Mouse (Mus musculus) spleen, postnatal 14 days (tissue): ENCODE data around the gene AC140267.1.

ENCODE experiments used
- DNase-seq, 2 experiments: peaks; one replicate each; pipeline ENCODE4 v3.0.0; 2021 to 2022; ENCODE audit warnings: low spot score in 2 of 2

AC140267.1 gene

GRCm38 (mm10) chr15:80263610-80264575, 28.3 kb downstream of the AC140267.1 start, which contains the start of gene Rps19bp1:
Gene Rps19bp1 (minus strand): TSS chr15:80264315.
- peak; percentile 81 to 87 for DNase-seq

- DNase-seq, result peak in 1 of 2 experiments; percentile 65
Measured at GRCm38 (mm10) chr15:80266281-80266680, 30.6 kb downstream of the AC140267.1 start.

GRCm38 (mm10) chr15:80271858-80272396, 36.3 kb downstream of the AC140267.1 start:
- DNase-seq, result no peak

GRCm38 (mm10) chr15:80277107-80277506, 41.5 kb downstream of the AC140267.1 start:
- DNase-seq, result no peak

- DNase-seq, result peak in 1 of 2 experiments; percentile 34
Measured at GRCm38 (mm10) chr15:80277625-80278024, 42.0 kb downstream of the AC140267.1 start.

GRCm38 (mm10) chr15:80278121-80278759, 42.6 kb downstream of the AC140267.1 start:
- DNase-seq, result no peak

- no peak for DNase-seq
Measured at GRCm38 (mm10) chr15:80279053-80279452, 43.4 kb downstream of the AC140267.1 start.

GRCm38 (mm10) chr15:80280646-80281045, 45.0 kb downstream of the AC140267.1 start:
- peak in 1 of 2 experiments; percentile 36 for DNase-seq
